Mouse (Mus musculus) stomach, postnatal 0 days (tissue): ENCODE measurements around the gene Omp. TPM values are rescaled to one million over a fixed set of nuclear protein-coding genes. Genes with fewer than 3 reads are reported as not detected.
"Not testable (repeated sequence)": the region's sequence is repeated elsewhere in the genome, so short reads cannot be mapped to it uniquely, and the experiment has no call there.

ENCODE experiments used
- ATAC-seq: fragments of 200-750 bp; cut with Nextera tagmentation; 2 replicates; pipeline ENCODE4 v1.8.0; 2017; ENCODE audit not compliant: low FRiP score, low TSS enrichment
- DNase-seq: peaks from one replicate; pipeline ENCODE4 v3.0.0-alpha.2; 2016; ENCODE audit warnings: low spot score
- H3K27ac ChIP-seq: fragments of 300-500 bp; sonication (generic); replicated peaks from 2 replicates; pipeline ENCODE4 v1.5.1; 2014; ENCODE audit warnings: mild to moderate bottlenecking, control low read depth
- H3K27me3 ChIP-seq: fragments of 300-500 bp; sonication (generic); 2 replicates; pipeline ENCODE4 v1.6.1; 2014; ENCODE audit warnings: low read length; ENCODE audit not compliant: control insufficient read depth, insufficient read depth
- H3K36me3 ChIP-seq: fragments of 300-500 bp; sonication (generic); 2 replicates; pipeline ENCODE4 v1.6.1; 2014; ENCODE audit warnings: low read length, mixed read lengths; ENCODE audit not compliant: control insufficient read depth, insufficient read depth
- H3K4me1 ChIP-seq: fragments of 300-500 bp; sonication (generic); replicated peaks from 2 replicates; pipeline ENCODE4 v1.6.1; 2014; ENCODE audit warnings: antibody characterized with exemption; ENCODE audit not compliant: control insufficient read depth, insufficient read depth
- H3K4me2 ChIP-seq: fragments of 300-500 bp; sonication (generic); replicated peaks from 2 replicates; pipeline ENCODE4 v1.6.1; 2014; ENCODE audit warnings: low read depth, mild to moderate bottlenecking, control low read depth, moderate library complexity
- H3K4me3 ChIP-seq: fragments of 300-500 bp; sonication (generic); 2 replicates; pipeline ENCODE4 v1.5.1; 2014; ENCODE audit warnings: low read depth, low read length, control low read depth
- H3K9ac ChIP-seq: fragments of 300-500 bp; sonication (generic); 2 replicates; pipeline ENCODE4 v1.6.1; 2014; ENCODE audit warnings: mild to moderate bottlenecking, low read length, control low read depth, mixed read lengths
- H3K9me3 ChIP-seq: fragments of 300-500 bp; sonication (generic); 2 replicates; pipeline ENCODE4 v1.6.1; 2016; ENCODE audit warnings: low read length; ENCODE audit not compliant: control insufficient read depth
- CTCF ChIP-seq: IDR thresholded peaks from 2 replicates; pipeline ENCODE4 v1.5.1; 2016; ENCODE audit warnings: antibody characterized with exemption, low read depth, mild to moderate bottlenecking, moderate library complexity
- EP300 ChIP-seq: optimal IDR thresholded peaks from 2 replicates; pipeline ENCODE3; 2016; ENCODE audit warnings: antibody characterized with exemption
- WGBS: fragments of 180-500 bp; shearing (Covaris S2); extraction: QIAGEN DNeasy Blood & Tissue Kit; methylation state at CpG from one replicate; pipeline ENCODE4 v1.1.7; 2014; 5-methylcytosine and 5-hydroxymethylcytosine counted together
- polyA plus RNA-seq: library from polyadenylated mRNA; unstranded; fragments of >200 nt; fragmentation: Nextera tagmentation; extraction: Ambion mirVana; gene quantifications from 2 replicates; pipeline ENCODE4 v1.2.1, GENCODE M21; 2015

Omp gene
- polyA plus RNA-seq, 1 experiment from 2014 or later, result 0.65 TPM

DNA sequence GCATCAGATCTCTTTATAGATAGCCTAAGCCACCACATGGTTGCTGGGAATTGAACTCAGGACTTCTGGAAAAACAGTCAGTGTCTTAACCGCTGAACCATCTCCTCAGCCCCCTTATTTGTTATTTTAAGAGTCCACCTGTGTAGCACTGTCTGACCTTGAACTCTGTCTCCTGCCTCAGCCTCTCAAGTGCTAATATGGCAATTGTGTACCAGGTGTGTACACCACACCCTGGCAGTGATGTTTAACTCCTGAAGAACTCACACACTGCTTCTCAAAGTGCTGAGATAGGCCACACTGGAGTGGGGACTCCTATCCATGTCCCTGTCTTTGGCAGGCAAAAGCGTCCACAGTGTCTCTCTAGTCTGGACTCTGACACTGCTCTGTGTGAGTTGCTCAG, 43.4 kb upstream of the Omp start:
- no peak overlapping the region for H3K27ac ChIP-seq
- no peaks in the 10 kb centered on the region for H3K36me3 ChIP-seq
- TF ChIP-seq EP300 (no peak), CTCF (no peak)
- 90% methylated on average over 2 of the region's 2 CpGs for WGBS
- H3K4me2 ChIP-seq, result no peak overlapping the region
- H3K9me3 ChIP-seq, result no peaks in the 10 kb centered on the region
- no peak for DNase-seq
- H3K27me3 ChIP-seq, result peaks cover 14% of the 10 kb centered on the region; the same call in 1 of the 2 replicates
- H3K9ac ChIP-seq, result no peak overlapping the region
- no peak overlapping the region for H3K4me3 ChIP-seq
- H3K4me1 ChIP-seq, result peaks cover 3% of the 10 kb centered on the region
- ATAC-seq, result no peak

DNA sequence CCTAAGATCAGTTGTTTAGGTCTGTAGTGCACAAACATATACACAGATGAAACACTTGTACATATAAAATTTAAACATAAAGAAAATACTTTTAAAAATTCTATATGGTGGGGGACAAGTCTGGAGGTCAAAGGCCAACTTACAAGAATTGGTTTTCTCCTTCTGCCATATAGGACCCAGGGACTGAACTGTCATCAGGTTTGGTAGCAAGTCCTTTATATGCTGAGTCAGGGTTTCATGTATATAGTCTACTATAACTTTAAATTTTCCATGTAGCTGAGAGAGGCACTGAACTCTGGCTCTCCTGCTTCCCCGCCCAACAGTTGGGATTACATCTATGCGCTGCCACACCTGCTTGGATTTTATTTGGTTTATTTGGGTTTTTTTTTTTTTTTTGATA, 42.9 kb upstream of the Omp start:
- H3K4me2 ChIP-seq, result no peak overlapping the region
- no peak overlapping the region for H3K27ac ChIP-seq
- H3K4me1 ChIP-seq, result no peaks in the 10 kb centered on the region
- no peaks in the 10 kb centered on the region for H3K36me3 ChIP-seq
- H3K27me3 ChIP-seq, result peaks cover 9% of the 10 kb centered on the region; the same call in 1 of the 2 replicates
- ATAC-seq (no peak), DNase-seq (no peak)
- H3K4me3 ChIP-seq, result no peak overlapping the region
- no peaks in the 10 kb centered on the region for H3K9me3 ChIP-seq
- WGBS, result 85% methylated on average over 2 of the region's 2 CpGs
- TF ChIP-seq CTCF, result no peak
- no peak overlapping the region for H3K9ac ChIP-seq

DNA sequence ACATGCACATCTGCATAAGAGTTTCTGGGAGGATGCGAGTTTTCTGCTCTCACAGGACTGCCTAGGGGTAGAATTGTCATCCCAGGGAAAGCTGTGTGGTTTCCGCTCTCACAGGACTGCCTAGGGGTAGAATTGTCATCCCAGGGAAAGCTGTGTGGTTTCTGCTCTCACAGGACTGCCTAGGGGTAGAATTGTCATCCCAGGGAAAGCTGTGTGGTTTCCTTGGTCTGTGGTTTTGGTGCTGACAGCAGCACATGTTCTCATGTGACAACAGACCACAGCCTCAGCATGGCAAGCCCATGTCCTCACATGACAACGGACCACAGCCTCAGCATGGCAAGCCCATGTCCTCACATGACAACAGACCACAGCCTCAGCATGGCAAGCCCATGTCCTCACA, 42.0 kb upstream of the Omp start:
- H3K9me3 ChIP-seq, H3K9ac ChIP-seq, H3K4me2 ChIP-seq, DNase-seq, H3K4me1 ChIP-seq, H3K27ac ChIP-seq, H3K27me3 ChIP-seq, H3K36me3 ChIP-seq, ATAC-seq, H3K4me3 ChIP-seq: not testable (repeated sequence)
- 76% methylated on average over 3 of the region's 3 CpGs for WGBS

DNA sequence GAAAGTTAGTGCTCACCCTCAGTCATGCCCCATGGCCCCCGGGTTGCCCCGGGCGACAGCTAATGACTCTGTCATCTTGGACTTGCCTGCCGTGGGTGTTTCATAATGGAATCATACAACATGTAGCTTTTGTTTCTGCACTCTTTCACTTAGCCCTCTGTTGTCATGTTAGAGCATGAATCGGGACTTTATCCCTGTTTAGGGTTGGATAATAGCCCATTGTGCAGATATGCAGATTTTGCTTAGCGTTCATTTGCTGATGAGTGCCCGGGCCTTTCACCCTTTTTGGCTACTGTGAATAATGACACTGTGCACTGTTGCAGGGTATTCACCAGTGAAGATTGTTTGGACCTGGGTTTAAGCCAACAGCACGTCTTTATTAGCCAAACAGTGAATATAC, 41.3 kb upstream of the Omp start:
- no peak for DNase-seq
- Histone ChIP-seq H3K4me3 (no peak overlapping the region), H3K9ac (no peak overlapping the region), H3K36me3 (no peaks in the 10 kb centered on the region), H3K4me2 (no peak overlapping the region), H3K27me3 (no peaks in the 10 kb centered on the region), H3K9me3 (no peaks in the 10 kb centered on the region), H3K4me1 (no peaks in the 10 kb centered on the region), H3K27ac (no peak overlapping the region)
- no peak for ATAC-seq
- TF ChIP-seq EP300 (no peak), CTCF (no peak)
- WGBS, result 60% methylated on average over 8 of the region's 8 CpGs

DNA sequence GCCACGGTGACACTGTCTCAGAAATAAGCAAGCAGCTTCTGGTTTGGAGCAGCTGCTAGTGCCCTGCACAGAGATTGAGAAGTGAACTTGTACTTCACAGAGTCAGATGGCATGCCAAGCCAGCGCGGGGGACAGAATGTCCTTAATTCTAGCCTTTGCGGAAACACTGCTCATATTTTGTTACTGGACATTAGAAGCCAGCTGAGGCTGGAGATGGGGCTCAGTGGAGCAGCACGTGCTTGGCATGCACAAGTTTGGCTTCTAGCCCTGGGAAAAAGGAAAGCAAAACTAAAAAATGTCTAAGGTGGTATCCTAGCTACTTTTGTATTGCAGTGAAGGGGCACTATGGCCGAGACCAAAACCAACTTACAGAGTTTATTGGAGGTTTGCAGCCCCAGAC, 40.0 kb upstream of the Omp start:
- TF ChIP-seq EP300 (no peak), CTCF (no peak)
- no peak overlapping the region for H3K4me2 ChIP-seq
- H3K27me3 ChIP-seq, result no peaks in the 10 kb centered on the region
- no peaks in the 10 kb centered on the region for H3K36me3 ChIP-seq
- no peak overlapping the region for H3K4me3 ChIP-seq
- ATAC-seq, result no peak
- H3K9ac ChIP-seq, result no peak overlapping the region
- H3K9me3 ChIP-seq, result no peaks in the 10 kb centered on the region
- no peak overlapping the region for H3K27ac ChIP-seq
- H3K4me1 ChIP-seq, result no peaks in the 10 kb centered on the region
- WGBS, result 80% methylated on average over 6 of the region's 6 CpGs
- DNase-seq, result no peak

DNA sequence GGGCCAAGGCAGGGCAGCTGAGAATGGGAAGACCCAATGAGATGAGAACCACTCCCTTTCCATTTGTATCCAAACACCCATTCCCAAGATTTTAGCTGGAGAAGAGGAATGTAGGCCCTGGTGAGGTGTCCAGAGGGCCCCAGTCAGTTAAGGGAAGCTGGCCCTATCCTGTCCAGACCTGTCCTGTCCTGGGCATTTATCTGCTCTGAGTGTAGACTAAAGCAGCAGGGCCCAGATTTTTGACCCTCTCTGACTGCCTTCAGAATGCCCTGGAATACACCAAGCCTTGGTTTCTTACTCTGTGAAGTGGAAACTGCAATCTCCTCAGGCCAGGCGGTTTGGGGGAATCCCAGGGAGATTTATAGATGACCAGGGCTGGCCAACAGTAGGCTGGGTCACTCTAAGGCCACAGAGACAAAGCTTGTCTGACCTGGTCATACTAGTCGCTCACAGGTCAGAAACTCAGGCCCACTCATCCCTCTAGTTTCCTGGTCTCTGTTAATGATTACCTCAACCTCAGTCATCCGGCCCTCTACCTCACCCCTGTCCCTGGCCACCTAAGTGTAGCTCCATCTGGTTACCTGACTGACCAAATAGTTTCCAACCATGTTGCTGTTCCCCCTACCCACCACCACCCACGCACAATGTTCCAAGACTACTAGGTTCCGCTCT, 33.4 kb upstream of the Omp start:
- peak overlapping the region; percentile 67 for H3K27ac ChIP-seq
- H3K36me3 ChIP-seq, result no peaks in the 10 kb centered on the region
- no peaks in the 10 kb centered on the region for H3K27me3 ChIP-seq
- H3K4me3 ChIP-seq, result peak overlapping the region; percentile 77
- ATAC-seq (peak; percentile 65), DNase-seq (peak; percentile 40)
- 0 out of 2 replicates have a peak, but pooled peaks cover 2% of the 10 kb centered on the region for H3K4me1 ChIP-seq
- H3K9ac ChIP-seq, result peak overlapping the region; percentile 71
- no peak for TF ChIP-seq EP300
- WGBS, result 72% methylated on average over 5 of the region's 5 CpGs
- H3K4me2 ChIP-seq, result peak overlapping the region; percentile 84
- no peaks in the 10 kb centered on the region for H3K9me3 ChIP-seq
